Mouse (Mus musculus): ENCODE results near the gene Pde4b.
"Not testable (repeated sequence)": the region's sequence is repeated elsewhere in the genome, so short reads cannot be mapped to it uniquely, and the experiment has no call there.

Pde4b gene

GRCm38 (mm10) chr4:102087091-102087565, at the start of gene Pde4b:
Pde4b (plus strand) TSS chr4:102087543.
- DNase-seq = no peak

- DNase-seq = no peak
These were observed 47.2 kb upstream of the Pde4b start for GRCm38 (mm10) chr4:102040190-102040589.

- DNase-seq = no peak
These were observed 41.9 kb upstream of the Pde4b start for GRCm38 (mm10) chr4:102045183-102046140.

- DNase-seq = not testable (repeated sequence)
These were observed 38.0 kb upstream of the Pde4b start for GRCm38 (mm10) chr4:102049368-102049767.

- no peak for DNase-seq
These were observed 26.0 kb upstream of the Pde4b start for GRCm38 (mm10) chr4:102061322-102061721.

GRCm38 (mm10) chr4:102069314-102069713, 18.0 kb upstream of the Pde4b start:
- DNase-seq = no peak

- no peak for DNase-seq
These were observed 1.0 kb upstream of the Pde4b start for GRCm38 (mm10) chr4:102086336-102086735.

GRCm38 (mm10) chr4:102087566-102088234, 357 bp downstream of the Pde4b start:
- DNase-seq = no peak

GRCm38 (mm10) chr4:102088235-102088867, 1.0 kb downstream of the Pde4b start:
- no peak for DNase-seq

GRCm38 (mm10) chr4:102095851-102096250, 8.5 kb downstream of the Pde4b start:
- no peak for DNase-seq

GRCm38 (mm10) chr4:102102241-102102640, 14.9 kb downstream of the Pde4b start:
- no peak for DNase-seq

- no peak for DNase-seq
These were observed 17.2 kb downstream of the Pde4b start for GRCm38 (mm10) chr4:102104534-102105014.

- DNase-seq = no peak
These were observed 19.4 kb downstream of the Pde4b start for GRCm38 (mm10) chr4:102106771-102107170.

- DNase-seq = no peak
These were observed 32.1 kb downstream of the Pde4b start for GRCm38 (mm10) chr4:102119454-102119853.

- no peak for DNase-seq
These were observed 49.1 kb downstream of the Pde4b start for GRCm38 (mm10) chr4:102136366-102136849.

- no peak for DNase-seq
These were observed 51.0 kb downstream of the Pde4b start for GRCm38 (mm10) chr4:102138346-102138745.

- no peak for DNase-seq
These were observed 53.9 kb downstream of the Pde4b start for GRCm38 (mm10) chr4:102141241-102141640.

GRCm38 (mm10) chr4:102148766-102149165, 61.4 kb downstream of the Pde4b start:
- DNase-seq = no peak

GRCm38 (mm10) chr4:102159178-102159577, 71.8 kb downstream of the Pde4b start:
- DNase-seq = no peak

- no peak for DNase-seq
These were observed 84.3 kb downstream of the Pde4b start for GRCm38 (mm10) chr4:102171636-102172035.

- no peak for DNase-seq
These were observed 85.4 kb downstream of the Pde4b start for GRCm38 (mm10) chr4:102172711-102173213.

GRCm38 (mm10) chr4:102175985-102176384, 88.6 kb downstream of the Pde4b start:
- DNase-seq = no peak

- DNase-seq = no peak
These were observed 89.9 kb downstream of the Pde4b start for GRCm38 (mm10) chr4:102177258-102177657.
